Mouse (Mus musculus): ENCODE measurements around the gene Txnip. TPM values are rescaled to one million over a fixed set of nuclear protein-coding genes. Genes with fewer than 3 reads are reported as not detected.

Txnip gene
- polyA plus RNA-seq, 1 experiment from 2014 or later: 62.3 TPM

- DNase-seq (ENCODE audit: low spot score) (no peak), ATAC-seq (replicated peaks; ENCODE audit: insufficient number of reproducible peaks, low FRiP score, low TSS enrichment, low read depth) (no peak)
- Histone ChIP-seq H3K27ac (replicated peaks; ENCODE audit: low read depth, low read length) (no peak overlapping the region), H3K27me3 (ENCODE audit: control insufficient read depth, insufficient read depth, low read length) (no peaks in the 10 kb centered on the region), H3K9ac (replicated peaks; ENCODE audit: low read length) (no peak overlapping the region), H3K9me3 (replicated peaks; ENCODE audit: control insufficient read depth, low read length) (no peaks in the 10 kb centered on the region), H3K4me3 (ENCODE audit: low read depth, low read length) (no peak overlapping the region), H3K4me2 (ENCODE audit: low read depth, low read length) (no peak overlapping the region), H3K4me1 (ENCODE audit: control insufficient read depth, insufficient read depth, low read length) (peaks cover 3% of the 10 kb centered on the region), H3K36me3 (replicated peaks; ENCODE audit: control insufficient read depth, insufficient read depth, low read depth, low read length) (no peaks in the 10 kb centered on the region)
- 83% methylated on average over 6 of the region's 6 CpGs for WGBS
These were observed 4.2 kb upstream of the Txnip start for GRCm38 (mm10) chr3:96553601-96554000.

- 82% methylated on average over 6 of the region's 6 CpGs for WGBS
- ATAC-seq (replicated peaks; ENCODE audit: insufficient number of reproducible peaks, low FRiP score, low TSS enrichment, low read depth) (no peak), DNase-seq (ENCODE audit: low spot score) (no peak)
- H3K4me2 ChIP-seq (ENCODE audit: low read depth, low read length): no peak overlapping the region
- no peak overlapping the region for H3K9ac ChIP-seq (replicated peaks; ENCODE audit: low read length)
- no peaks in the 10 kb centered on the region for H3K27me3 ChIP-seq (ENCODE audit: control insufficient read depth, insufficient read depth, low read length)
- H3K9me3 ChIP-seq (replicated peaks; ENCODE audit: control insufficient read depth, low read length): no peaks in the 10 kb centered on the region
- H3K36me3 ChIP-seq (replicated peaks; ENCODE audit: control insufficient read depth, insufficient read depth, low read depth, low read length): no peaks in the 10 kb centered on the region
- peaks cover 3% of the 10 kb centered on the region for H3K4me1 ChIP-seq (ENCODE audit: control insufficient read depth, insufficient read depth, low read length)
- no peak overlapping the region for H3K27ac ChIP-seq (replicated peaks; ENCODE audit: low read depth, low read length)
- no peak overlapping the region for H3K4me3 ChIP-seq (ENCODE audit: low read depth, low read length)
These were observed 3.5 kb upstream of the Txnip start for GRCm38 (mm10) chr3:96554251-96554650.

GRCm38 (mm10) chr3:96555041-96555596, 2.6 kb upstream of the Txnip start:
- no peak overlapping the region for H3K4me2 ChIP-seq (ENCODE audit: low read depth, low read length)
- DNase-seq (ENCODE audit: low spot score) (no peak), ATAC-seq (replicated peaks; ENCODE audit: insufficient number of reproducible peaks, low FRiP score, low TSS enrichment, low read depth) (no peak)
- peaks cover 3% of the 10 kb centered on the region for H3K4me1 ChIP-seq (ENCODE audit: control insufficient read depth, insufficient read depth, low read length)
- 43% methylated on average over 12 of the region's 12 CpGs for WGBS
- no peak overlapping the region for H3K9ac ChIP-seq (replicated peaks; ENCODE audit: low read length)
- no peak overlapping the region for H3K27ac ChIP-seq (replicated peaks; ENCODE audit: low read depth, low read length)
- no peaks in the 10 kb centered on the region for H3K9me3 ChIP-seq (replicated peaks; ENCODE audit: control insufficient read depth, low read length)
- H3K4me3 ChIP-seq (ENCODE audit: low read depth, low read length): no peak overlapping the region
- no peaks in the 10 kb centered on the region; the same call in 1 of the 2 replicates for H3K36me3 ChIP-seq (replicated peaks; ENCODE audit: control insufficient read depth, insufficient read depth, low read depth, low read length)
- no peaks in the 10 kb centered on the region for H3K27me3 ChIP-seq (ENCODE audit: control insufficient read depth, insufficient read depth, low read length)

- no peak overlapping the region for H3K27ac ChIP-seq (replicated peaks; ENCODE audit: low read depth, low read length)
- WGBS: 84% methylated on average over 15 of the region's 15 CpGs
- no peaks in the 10 kb centered on the region for H3K9me3 ChIP-seq (replicated peaks; ENCODE audit: control insufficient read depth, low read length)
- ATAC-seq (replicated peaks; ENCODE audit: insufficient number of reproducible peaks, low FRiP score, low TSS enrichment, low read depth) (no peak), DNase-seq (ENCODE audit: low spot score) (no peak)
- peaks cover 3% of the 10 kb centered on the region for H3K4me1 ChIP-seq (ENCODE audit: control insufficient read depth, insufficient read depth, low read length)
- H3K9ac ChIP-seq (replicated peaks; ENCODE audit: low read length): no peak overlapping the region
- no peaks in the 10 kb centered on the region for H3K27me3 ChIP-seq (ENCODE audit: control insufficient read depth, insufficient read depth, low read length)
- H3K36me3 ChIP-seq (replicated peaks; ENCODE audit: control insufficient read depth, insufficient read depth, low read depth, low read length): no peaks in the 10 kb centered on the region; the same call in 1 of the 2 replicates
- H3K4me3 ChIP-seq (ENCODE audit: low read depth, low read length): no peak overlapping the region
- H3K4me2 ChIP-seq (ENCODE audit: low read depth, low read length): no peak overlapping the region
These were observed 1.6 kb upstream of the Txnip start for GRCm38 (mm10) chr3:96555999-96556614.

GRCm38 (mm10) chr3:96556651-96557635, 814 bp upstream of the Txnip start:
- no peak for ATAC-seq (replicated peaks; ENCODE audit: insufficient number of reproducible peaks, low FRiP score, low TSS enrichment, low read depth)
- WGBS: 7% methylated on average over 22 of the region's 22 CpGs
- Histone ChIP-seq H3K4me2 (ENCODE audit: low read depth, low read length) (peak overlapping the region; percentile 71), H3K27ac (replicated peaks; ENCODE audit: low read depth, low read length) (peak overlapping the region; percentile 52), H3K4me1 (ENCODE audit: control insufficient read depth, insufficient read depth, low read length) (peaks cover 3% of the 10 kb centered on the region), H3K27me3 (ENCODE audit: control insufficient read depth, insufficient read depth, low read length) (no peaks in the 10 kb centered on the region), H3K36me3 (replicated peaks; ENCODE audit: control insufficient read depth, insufficient read depth, low read depth, low read length) (no peaks in the 10 kb centered on the region; the same call in 1 of the 2 replicates), H3K9me3 (replicated peaks; ENCODE audit: control insufficient read depth, low read length) (no peaks in the 10 kb centered on the region), H3K4me3 (ENCODE audit: low read depth, low read length) (peak overlapping the region; percentile 72), H3K9ac (replicated peaks; ENCODE audit: low read length) (peak overlapping the region; percentile 61)
- peak; percentile 27 for DNase-seq (ENCODE audit: low spot score)

- Histone ChIP-seq H3K4me2 (ENCODE audit: low read depth, low read length) (peak overlapping the region; percentile 58), H3K9ac (replicated peaks; ENCODE audit: low read length) (peak overlapping the region; percentile 82), H3K9me3 (replicated peaks; ENCODE audit: control insufficient read depth, low read length) (no peaks in the 10 kb centered on the region), H3K27me3 (ENCODE audit: control insufficient read depth, insufficient read depth, low read length) (no peaks in the 10 kb centered on the region), H3K4me3 (ENCODE audit: low read depth, low read length) (peak overlapping the region; percentile 72), H3K27ac (replicated peaks; ENCODE audit: low read depth, low read length) (peak overlapping the region; percentile 53), H3K36me3 (replicated peaks; ENCODE audit: control insufficient read depth, insufficient read depth, low read depth, low read length) (no peaks in the 10 kb centered on the region; the same call in 1 of the 2 replicates), H3K4me1 (ENCODE audit: control insufficient read depth, insufficient read depth, low read length) (peaks cover 3% of the 10 kb centered on the region)
- DNase-seq (ENCODE audit: low spot score) (no peak), ATAC-seq (replicated peaks; ENCODE audit: insufficient number of reproducible peaks, low FRiP score, low TSS enrichment, low read depth) (no peak)
- under 1% methylated on average over 17 of the region's 17 CpGs for WGBS
These were observed 402 bp downstream of the Txnip start for GRCm38 (mm10) chr3:96558159-96558558.

GRCm38 (mm10) chr3:96558668-96559196, 975 bp downstream of the Txnip start:
- ATAC-seq (replicated peaks; ENCODE audit: insufficient number of reproducible peaks, low FRiP score, low TSS enrichment, low read depth): no peak
- no peaks in the 10 kb centered on the region; the same call in 1 of the 2 replicates for H3K36me3 ChIP-seq (replicated peaks; ENCODE audit: control insufficient read depth, insufficient read depth, low read depth, low read length)
- H3K4me2 ChIP-seq (ENCODE audit: low read depth, low read length): peak overlapping the region; percentile 58
- DNase-seq (ENCODE audit: low spot score): no peak
- H3K9ac ChIP-seq (replicated peaks; ENCODE audit: low read length): peak overlapping the region; percentile 82
- no peaks in the 10 kb centered on the region for H3K9me3 ChIP-seq (replicated peaks; ENCODE audit: control insufficient read depth, low read length)
- H3K4me1 ChIP-seq (ENCODE audit: control insufficient read depth, insufficient read depth, low read length): peaks cover 3% of the 10 kb centered on the region
- H3K27ac ChIP-seq (replicated peaks; ENCODE audit: low read depth, low read length): no peak overlapping the region
- WGBS: 49% methylated on average over 10 of the region's 10 CpGs
- no peaks in the 10 kb centered on the region for H3K27me3 ChIP-seq (ENCODE audit: control insufficient read depth, insufficient read depth, low read length)
- peak overlapping the region; percentile 72 for H3K4me3 ChIP-seq (ENCODE audit: low read depth, low read length)

Measured in embryonic facial prominence, embryonic 11.5 days (tissue).